Mouse (Mus musculus) kidney, adult 11 months (tissue): ENCODE results near the gene Hmces.
"Not testable (repeated sequence)": the region's sequence is repeated elsewhere in the genome, so short reads cannot be mapped to it uniquely, and the experiment has no call there.

Source experiments
- DNase-seq: peaks from one replicate; pipeline ENCODE4 v3.0.0; 2022

The Hmces gene

GRCm38 (mm10) chr6:87915939-87916338 is 2.2 kb downstream of the Hmces start:
- no peak for DNase-seq

GRCm38 (mm10) chr6:87921201-87921600 is 7.5 kb downstream of the Hmces start:
- no peak for DNase-seq

GRCm38 (mm10) chr6:87923624-87924023 is 9.9 kb downstream of the Hmces start:
- DNase-seq, result no peak

- DNase-seq, result no peak
Observed at GRCm38 (mm10) chr6:87935037-87935436, 21.3 kb downstream of the Hmces start.

- peak; percentile 12 for DNase-seq
Observed at GRCm38 (mm10) chr6:87937178-87937788, 23.5 kb downstream of the Hmces start.

GRCm38 (mm10) chr6:87938941-87939340 is 25.2 kb downstream of the Hmces start:
- DNase-seq, result no peak

GRCm38 (mm10) chr6:87942179-87942578 is 28.4 kb downstream of the Hmces start:
- no peak for DNase-seq

GRCm38 (mm10) chr6:87962457-87962856 is 48.7 kb downstream of the Hmces start:
- DNase-seq, result not testable (repeated sequence)

- no peak for DNase-seq
Observed at GRCm38 (mm10) chr6:87970041-87970440, 56.3 kb downstream of the Hmces start.

GRCm38 (mm10) chr6:87979728-87980127 is 66.0 kb downstream of the Hmces start:
- no peak for DNase-seq

- no peak for DNase-seq
Observed at GRCm38 (mm10) chr6:87980374-87981029, 66.8 kb downstream of the Hmces start.

GRCm38 (mm10) chr6:87981030-87981485 is 67.3 kb downstream of the Hmces start:
- no peak for DNase-seq

- no peak for DNase-seq
Observed at GRCm38 (mm10) chr6:87981547-87982256, 68.0 kb downstream of the Hmces start, which contains the start of gene H1fx. H1fx (minus strand) TSS chr6:87981637.

GRCm38 (mm10) chr6:87982506-87982905 is 68.8 kb downstream of the Hmces start:
- no peak for DNase-seq
